In genomic region chr5:129594116-129595114, GRCm38 (mm10) we compare ENCODE assay signal across 8 mouse cellular contexts. TPM values are rescaled to one million over a fixed set of nuclear protein-coding genes. Genes with fewer than 3 reads are reported as not detected.
DNase-seq lines count a peak whose midpoint lies in the region; ATAC-seq and TF ChIP-seq lines count a peak whose summit lies in the region.

No protein-coding gene starts in this region.

- H3K4me3 ChIP-seq in hindbrain, embryonic 10.5 days: no peak overlapping the region
- no peak overlapping the region for H3K4me3 ChIP-seq in hindbrain, embryonic 12.5 days
- no peak overlapping the region for H3K4me3 ChIP-seq in cortical plate, adult 2 months (ENCODE audit: insufficient read depth, low read length)
- no peak overlapping the region for H3K4me3 ChIP-seq in kidney, embryonic 16.5 days (ENCODE audit: low read length)
- H3K4me3 ChIP-seq in liver, adult 2 months (ENCODE audit: insufficient read depth, low read depth, low read length): no peak overlapping the region
- no peak overlapping the region for H3K4me3 ChIP-seq in neural tube, embryonic 11.5 days (ENCODE audit: low read depth, low read length)
- H3K4me3 ChIP-seq in stomach, embryonic 14.5 days (ENCODE audit: low read depth, low read length): no peak overlapping the region

- H3K27me3 ChIP-seq in hindbrain, embryonic 10.5 days (ENCODE audit: insufficient read depth, poor library complexity, severe bottlenecking): peaks cover 10% of the 10 kb centered on the region; the same call in 1 of the 2 replicates
- peaks cover 5% of the 10 kb centered on the region; the same call in 1 of the 2 replicates for H3K27me3 ChIP-seq in hindbrain, embryonic 12.5 days
- H3K27me3 ChIP-seq in kidney, embryonic 16.5 days (ENCODE audit: insufficient read depth, low read length): no peaks in the 10 kb centered on the region
- H3K27me3 ChIP-seq in liver, adult 2 months (ENCODE audit: control insufficient read depth, insufficient read depth, low read length): no peaks in the 10 kb centered on the region
- H3K27me3 ChIP-seq in neural tube, embryonic 11.5 days (ENCODE audit: control insufficient read depth, insufficient read depth, low read length): no peaks in the 10 kb centered on the region
- no peaks in the 10 kb centered on the region for H3K27me3 ChIP-seq in stomach, embryonic 14.5 days (ENCODE audit: control insufficient read depth, insufficient read depth, low read length)

- peaks cover 25% of the 10 kb centered on the region for H3K4me1 ChIP-seq in hindbrain, embryonic 10.5 days (replicated peaks)
- H3K4me1 ChIP-seq in hindbrain, embryonic 12.5 days: peaks cover 11% of the 10 kb centered on the region
- peaks cover 3% of the 10 kb centered on the region for H3K4me1 ChIP-seq in cortical plate, adult 2 months (ENCODE audit: control insufficient read depth, insufficient read depth, low read length)
- peaks cover 4% of the 10 kb centered on the region; the same call in 1 of the 2 replicates for H3K4me1 ChIP-seq in kidney, embryonic 16.5 days (ENCODE audit: insufficient read depth, low read length)
- H3K4me1 ChIP-seq in liver, adult 2 months (ENCODE audit: control insufficient read depth, insufficient read depth, low read length): no peaks in the 10 kb centered on the region
- H3K4me1 ChIP-seq in neural tube, embryonic 11.5 days (ENCODE audit: control insufficient read depth, insufficient read depth, low read length): peaks cover 3% of the 10 kb centered on the region; the same call in 1 of the 2 replicates
- peaks cover 4% of the 10 kb centered on the region; the same call in 1 of the 2 replicates for H3K4me1 ChIP-seq in stomach, embryonic 14.5 days (ENCODE audit: control insufficient read depth, insufficient read depth, low read length)

- H3K36me3 ChIP-seq in hindbrain, embryonic 10.5 days: peaks cover 37% of the 10 kb centered on the region
- peaks cover 21% of the 10 kb centered on the region for H3K36me3 ChIP-seq in hindbrain, embryonic 12.5 days
- 0 out of 2 replicates have a peak, but pooled peaks cover 3% of the 10 kb centered on the region for H3K36me3 ChIP-seq in kidney, embryonic 16.5 days (ENCODE audit: insufficient read depth, low read length)
- H3K36me3 ChIP-seq in liver, adult 2 months (ENCODE audit: control insufficient read depth, insufficient read depth, low read length): no peaks in the 10 kb centered on the region
- peaks cover 2% of the 10 kb centered on the region; the same call in 1 of the 2 replicates for H3K36me3 ChIP-seq in neural tube, embryonic 11.5 days (ENCODE audit: control insufficient read depth, insufficient read depth, low read length)
- H3K36me3 ChIP-seq in stomach, embryonic 14.5 days (ENCODE audit: control insufficient read depth, insufficient read depth, low read length): no peaks in the 10 kb centered on the region; the same call in 1 of the 2 replicates

- peak; percentile 87 for DNase-seq in hindbrain, embryonic 10.5 days (ENCODE audit: low spot score)
- DNase-seq in gastrocnemius, postnatal 4 days (ENCODE audit: low spot score in 2 of 2): peak; percentile 69 to 82
- DNase-seq in liver, adult 2 months (ENCODE audit: extremely low read depth, low read depth, low spot score): peak; percentile 41
- peak; percentile 85 for DNase-seq in neural tube, embryonic 11.5 days (ENCODE audit: low spot score)

- no peak overlapping the region for H3K9ac ChIP-seq in hindbrain, embryonic 12.5 days
- H3K9ac ChIP-seq in kidney, embryonic 16.5 days (replicated peaks; ENCODE audit: low read length): no peak overlapping the region
- no peak overlapping the region for H3K9ac ChIP-seq in liver, adult 2 months (ENCODE audit: low read depth, low read length)
- no peak overlapping the region for H3K9ac ChIP-seq in neural tube, embryonic 11.5 days (ENCODE audit: low read length)
- H3K9ac ChIP-seq in stomach, embryonic 14.5 days (replicated peaks; ENCODE audit: low read depth, low read length): no peak overlapping the region

- no peak overlapping the region for H3K4me2 ChIP-seq in hindbrain, embryonic 12.5 days (replicated peaks)
- H3K4me2 ChIP-seq in kidney, embryonic 16.5 days (replicated peaks; ENCODE audit: low read depth, low read length): 0 out of 2 replicates have a peak overlapping the region, but pooled peaks have one; percentile 7
- no peak overlapping the region for H3K4me2 ChIP-seq in neural tube, embryonic 11.5 days (ENCODE audit: low read depth)
- H3K4me2 ChIP-seq in stomach, embryonic 14.5 days (replicated peaks; ENCODE audit: low read depth, low read length): no peak overlapping the region

- no peak for ATAC-seq in hindbrain, embryonic 12.5 days (ENCODE audit: low FRiP score)
- peak; percentile 60 for ATAC-seq in kidney, embryonic 16.5 days (ENCODE audit: low FRiP score, low TSS enrichment)
- no peak for ATAC-seq in neural tube, embryonic 11.5 days (ENCODE audit: insufficient read depth, low FRiP score, low TSS enrichment)
- ATAC-seq in stomach, embryonic 14.5 days (ENCODE audit: insufficient number of reproducible peaks, insufficient read depth, low FRiP score, low read depth): peak; percentile 53; the same call in 1 of the 2 replicates

- H3K9me3 ChIP-seq in hindbrain, embryonic 10.5 days: peaks cover 4% of the 10 kb centered on the region; the same call in 1 of the 2 replicates
- H3K9me3 ChIP-seq in hindbrain, embryonic 12.5 days (replicated peaks): no peaks in the 10 kb centered on the region
- H3K9me3 ChIP-seq in kidney, embryonic 16.5 days (ENCODE audit: low read length): 0 out of 2 replicates have a peak, but pooled peaks cover 5% of the 10 kb centered on the region
- no peaks in the 10 kb centered on the region for H3K9me3 ChIP-seq in neural tube, embryonic 11.5 days (ENCODE audit: control insufficient read depth, low read length)
- no peaks in the 10 kb centered on the region for H3K9me3 ChIP-seq in stomach, embryonic 14.5 days (ENCODE audit: control insufficient read depth, low read depth, low read length)

- H3K79me2 ChIP-seq in liver, adult 2 months (ENCODE audit: control insufficient read depth, insufficient read depth, low read length): no peaks in the 10 kb centered on the region

- 42% methylated on average over 19 of the region's 19 CpGs for WGBS in hindbrain, embryonic 10.5 days
- WGBS in hindbrain, embryonic 12.5 days: 43% methylated on average over 19 of the region's 19 CpGs
- 39% methylated on average over 19 of the region's 19 CpGs for WGBS in kidney, embryonic 16.5 days
- 33% methylated on average over 19 of the region's 19 CpGs for WGBS in liver, adult 2 months
- 47% methylated on average over 19 of the region's 19 CpGs for WGBS in neural tube, embryonic 11.5 days
- WGBS in stomach, embryonic 14.5 days: 31% methylated on average over 19 of the region's 19 CpGs

- H3K27ac ChIP-seq in hindbrain, embryonic 10.5 days: peak overlapping the region; percentile 9; the same call in 1 of the 2 replicates
- no peak overlapping the region for H3K27ac ChIP-seq in hindbrain, embryonic 12.5 days
- H3K27ac ChIP-seq in cortical plate, adult 2 months (ENCODE audit: insufficient read depth, low read length): no peak overlapping the region
- H3K27ac ChIP-seq in kidney, embryonic 16.5 days (ENCODE audit: low read length): no peak overlapping the region
- no peak overlapping the region for H3K27ac ChIP-seq in liver, adult 2 months (replicated peaks; ENCODE audit: insufficient read depth, low read depth, low read length)
- H3K27ac ChIP-seq in neural tube, embryonic 11.5 days (ENCODE audit: low read depth, low read length): no peak overlapping the region
- H3K27ac ChIP-seq in stomach, embryonic 14.5 days (ENCODE audit: low read length): no peak overlapping the region

- peak; percentile 98 for TF ChIP-seq CTCF in cortical plate, adult 2 months (IDR thresholded peaks at IDR 0.05; ENCODE audit: extremely low read depth, insufficient read depth, low read length)
- peak; percentile 99 for TF ChIP-seq CTCF in liver, adult 2 months (IDR thresholded peaks at IDR 0.05; ENCODE audit: low read depth, low read length)

- no peak for TF ChIP-seq POLR2A in cortical plate, adult 2 months (IDR thresholded peaks at IDR 0.05; ENCODE audit: extremely low read depth, insufficient read depth, low read length)
- no peak for TF ChIP-seq POLR2A in liver, adult 2 months (IDR thresholded peaks at IDR 0.05; ENCODE audit: extremely low read depth, insufficient read depth, low read length)

RNA-seq across cellular contexts. Expression of gene Mmp17, which starts 10.4 kb away (rescaled TPM):
- 4.3 and 4.8 TPM in 2 replicates for polyA plus RNA-seq in hindbrain, embryonic 10.5 days (2016; fragmentation: Nextera tagmentation; extraction: Ambion mirVana)
- 6.7 and 8.5 TPM in 2 replicates for polyA plus RNA-seq in hindbrain, embryonic 12.5 days (2016; fragmentation: Nextera tagmentation; extraction: Ambion mirVana)
- polyA plus RNA-seq in cortical plate, adult 2 months (2012; rRNA removed): 83.9 and 90.5 TPM in 2 replicates
- total RNA-seq in gastrocnemius, postnatal 4 days (2021): 1 to 10 TPM; 1.8 to 2.2 TPM
- polyA plus RNA-seq in kidney, embryonic 16.5 days (2015; fragmentation: Nextera tagmentation; extraction: Ambion mirVana): 3.3 and 4.7 TPM in 2 replicates
- 0.09 and 0.20 TPM in 2 replicates for total RNA-seq in liver, adult 2 months (2014; rRNA removed)
- polyA plus RNA-seq in liver, adult 2 months (2012; rRNA removed): 0.26 and 0.31 TPM in 2 replicates
- polyA plus RNA-seq in neural tube, embryonic 11.5 days (2014; fragmentation: Nextera tagmentation; extraction: Ambion mirVana): 3.5 and 3.8 TPM in 2 replicates
- 2.3 and 3.4 TPM in 2 replicates for polyA plus RNA-seq in stomach, embryonic 14.5 days (2014; fragmentation: Nextera tagmentation; extraction: Ambion mirVana)

Comparison
In these comparisons a context has a peak if more than half of its experiments do, and no peak if none do; other contexts are left out.
1. ATAC-seq: peak in kidney, embryonic 16.5 days (single experiment) and stomach, embryonic 14.5 days (single experiment); none in hindbrain, embryonic 12.5 days (single experiment) and neural tube, embryonic 11.5 days (single experiment).
2. Peak in every context shown above with its lines, with median percentiles within 50 percentile points of each other: DNase-seq.